Mouse (Mus musculus): ENCODE results near the gene Hspa1l. TPM values are rescaled to one million over a fixed set of nuclear protein-coding genes. Genes with fewer than 3 reads are reported as not detected.

Hspa1l gene
- polyA plus RNA-seq, 1 experiment from 2014 or later: 1.3 TPM

- H3K9ac ChIP-seq (replicated peaks; ENCODE audit: low read length): no peak overlapping the region
- H3K4me2 ChIP-seq (replicated peaks; ENCODE audit: low read depth, low read length): no peak overlapping the region
- H3K27ac ChIP-seq (ENCODE audit: low read length): no peak overlapping the region
- WGBS: 86% methylated on average over 8 of the region's 8 CpGs
- no peaks in the 10 kb centered on the region for H3K9me3 ChIP-seq (ENCODE audit: low read length)
- ATAC-seq (ENCODE audit: low FRiP score, low TSS enrichment): no peak
- H3K4me1 ChIP-seq (ENCODE audit: insufficient read depth, low read length): peaks cover 11% of the 10 kb centered on the region
- no peaks in the 10 kb centered on the region for H3K27me3 ChIP-seq (ENCODE audit: insufficient read depth, low read length)
- peaks cover 8% of the 10 kb centered on the region for H3K36me3 ChIP-seq (ENCODE audit: insufficient read depth, low read length)
- H3K4me3 ChIP-seq (ENCODE audit: low read length): no peak overlapping the region
These were observed 48.0 kb downstream of the Hspa1l start for GRCm38 (mm10) chr17:35020551-35020950.

GRCm38 (mm10) chr17:35021163-35021808 lies 48.8 kb downstream of the Hspa1l start:
- peak; percentile 62 for ATAC-seq (ENCODE audit: low FRiP score, low TSS enrichment)
- Histone ChIP-seq H3K9ac (replicated peaks; ENCODE audit: low read length) (no peak overlapping the region; the same call in 1 of the 2 replicates), H3K27ac (ENCODE audit: low read length) (peak overlapping the region; percentile 84), H3K4me1 (ENCODE audit: insufficient read depth, low read length) (peaks cover 17% of the 10 kb centered on the region), H3K36me3 (ENCODE audit: insufficient read depth, low read length) (peaks cover 1% of the 10 kb centered on the region; the same call in 1 of the 2 replicates), H3K4me2 (replicated peaks; ENCODE audit: low read depth, low read length) (peak overlapping the region; percentile 37), H3K27me3 (ENCODE audit: insufficient read depth, low read length) (no peaks in the 10 kb centered on the region), H3K9me3 (ENCODE audit: low read length) (no peaks in the 10 kb centered on the region), H3K4me3 (ENCODE audit: low read length) (no peak overlapping the region)
- 10% methylated on average over 17 of the region's 17 CpGs for WGBS

- no peaks in the 10 kb centered on the region for H3K9me3 ChIP-seq (ENCODE audit: low read length)
- no peaks in the 10 kb centered on the region for H3K36me3 ChIP-seq (ENCODE audit: insufficient read depth, low read length)
- H3K4me3 ChIP-seq (ENCODE audit: low read length): no peak overlapping the region
- H3K27me3 ChIP-seq (ENCODE audit: insufficient read depth, low read length): no peaks in the 10 kb centered on the region
- H3K4me1 ChIP-seq (ENCODE audit: insufficient read depth, low read length): peaks cover 20% of the 10 kb centered on the region
- 50% methylated on average over 6 of the region's 6 CpGs for whole genome bisulfite sequencing
- H3K4me2 ChIP-seq (replicated peaks; ENCODE audit: low read depth, low read length): peak overlapping the region; percentile 37; the same call in 1 of the 2 replicates
- no peak for ATAC-seq (ENCODE audit: low FRiP score, low TSS enrichment)
- H3K27ac ChIP-seq (ENCODE audit: low read length): peak overlapping the region; percentile 84
- peak overlapping the region; percentile 29; the same call in 1 of the 2 replicates for H3K9ac ChIP-seq (replicated peaks; ENCODE audit: low read length)
These were observed 49.5 kb downstream of the Hspa1l start for GRCm38 (mm10) chr17:35021842-35022477.

- H3K9me3 ChIP-seq (ENCODE audit: low read length): no peaks in the 10 kb centered on the region
- peak overlapping the region; percentile 55 for H3K27ac ChIP-seq (ENCODE audit: low read length)
- H3K4me2 ChIP-seq (replicated peaks; ENCODE audit: low read depth, low read length): no peak overlapping the region
- H3K36me3 ChIP-seq (ENCODE audit: insufficient read depth, low read length): no peaks in the 10 kb centered on the region
- H3K4me3 ChIP-seq (ENCODE audit: low read length): no peak overlapping the region
- ATAC-seq (ENCODE audit: low FRiP score, low TSS enrichment): no peak
- no peak overlapping the region for H3K9ac ChIP-seq (replicated peaks; ENCODE audit: low read length)
- H3K4me1 ChIP-seq (ENCODE audit: insufficient read depth, low read length): peaks cover 26% of the 10 kb centered on the region
- no peaks in the 10 kb centered on the region for H3K27me3 ChIP-seq (ENCODE audit: insufficient read depth, low read length)
- 91% methylated on average over 8 of the region's 8 CpGs for WGBS
These were observed 50.1 kb downstream of the Hspa1l start for GRCm38 (mm10) chr17:35022541-35023060.

- no peak overlapping the region for H3K27ac ChIP-seq (ENCODE audit: low read length)
- 78% methylated on average over 5 of the region's 5 CpGs for WGBS
These were observed 50.7 kb downstream of the Hspa1l start for GRCm38 (mm10) chr17:35023221-35023620.

GRCm38 (mm10) chr17:35023756-35024155 lies 51.3 kb downstream of the Hspa1l start:
- Histone ChIP-seq H3K9ac (replicated peaks; ENCODE audit: low read length) (peak overlapping the region; percentile 36; the same call in 1 of the 2 replicates), H3K4me3 (ENCODE audit: low read length) (no peak overlapping the region), H3K4me1 (ENCODE audit: insufficient read depth, low read length) (peaks cover 26% of the 10 kb centered on the region), H3K4me2 (replicated peaks; ENCODE audit: low read depth, low read length) (no peak overlapping the region), H3K27ac (ENCODE audit: low read length) (0 out of 2 replicates have a peak overlapping the region, but pooled peaks have one; percentile 42), H3K36me3 (ENCODE audit: insufficient read depth, low read length) (no peaks in the 10 kb centered on the region), H3K27me3 (ENCODE audit: insufficient read depth, low read length) (no peaks in the 10 kb centered on the region), H3K9me3 (ENCODE audit: low read length) (no peaks in the 10 kb centered on the region)
- WGBS: 60% methylated on average over 4 of the region's 4 CpGs
- no peak for ATAC-seq (ENCODE audit: low FRiP score, low TSS enrichment)

More at GRCm38 (mm10) chr17:35023221-35023620, 50.7 kb downstream of the Hspa1l start:
- H3K36me3 ChIP-seq (ENCODE audit: insufficient read depth, low read length): no peaks in the 10 kb centered on the region
- ATAC-seq (ENCODE audit: low FRiP score, low TSS enrichment): no peak
- no peak overlapping the region for H3K9ac ChIP-seq (replicated peaks; ENCODE audit: low read length)
- H3K4me2 ChIP-seq (replicated peaks; ENCODE audit: low read depth, low read length): no peak overlapping the region
- H3K4me1 ChIP-seq (ENCODE audit: insufficient read depth, low read length): peaks cover 26% of the 10 kb centered on the region
- no peaks in the 10 kb centered on the region for H3K9me3 ChIP-seq (ENCODE audit: low read length)
- H3K4me3 ChIP-seq (ENCODE audit: low read length): no peak overlapping the region
- no peaks in the 10 kb centered on the region for H3K27me3 ChIP-seq (ENCODE audit: insufficient read depth, low read length)

- H3K4me3 ChIP-seq (ENCODE audit: low read length): no peak overlapping the region
- no peaks in the 10 kb centered on the region for H3K36me3 ChIP-seq (ENCODE audit: insufficient read depth, low read length)
- H3K4me2 ChIP-seq (replicated peaks; ENCODE audit: low read depth, low read length): no peak overlapping the region
- 75% methylated on average over 12 of the region's 13 CpGs for WGBS
- H3K27ac ChIP-seq (ENCODE audit: low read length): 0 out of 2 replicates have a peak overlapping the region, but pooled peaks have one; percentile 42
- peak overlapping the region; percentile 36; the same call in 1 of the 2 replicates for H3K9ac ChIP-seq (replicated peaks; ENCODE audit: low read length)
- H3K9me3 ChIP-seq (ENCODE audit: low read length): no peaks in the 10 kb centered on the region
- H3K27me3 ChIP-seq (ENCODE audit: insufficient read depth, low read length): no peaks in the 10 kb centered on the region
- H3K4me1 ChIP-seq (ENCODE audit: insufficient read depth, low read length): peaks cover 26% of the 10 kb centered on the region
- no peak for ATAC-seq (ENCODE audit: low FRiP score, low TSS enrichment)
These were observed 51.8 kb downstream of the Hspa1l start for GRCm38 (mm10) chr17:35024261-35024660.

GRCm38 (mm10) chr17:35024691-35025488 lies 52.4 kb downstream of the Hspa1l start:
- Histone ChIP-seq H3K27me3 (ENCODE audit: insufficient read depth, low read length) (no peaks in the 10 kb centered on the region), H3K4me2 (replicated peaks; ENCODE audit: low read depth, low read length) (no peak overlapping the region), H3K4me1 (ENCODE audit: insufficient read depth, low read length) (peaks cover 30% of the 10 kb centered on the region), H3K4me3 (ENCODE audit: low read length) (no peak overlapping the region), H3K27ac (ENCODE audit: low read length) (no peak overlapping the region), H3K9ac (replicated peaks; ENCODE audit: low read length) (no peak overlapping the region), H3K9me3 (ENCODE audit: low read length) (no peaks in the 10 kb centered on the region), H3K36me3 (ENCODE audit: insufficient read depth, low read length) (no peaks in the 10 kb centered on the region)
- ATAC-seq (ENCODE audit: low FRiP score, low TSS enrichment): no peak
- WGBS: 69% methylated on average over 5 of the region's 10 CpGs

GRCm38 (mm10) chr17:35026206-35026605 lies 53.7 kb downstream of the Hspa1l start:
- no peak for ATAC-seq (ENCODE audit: low FRiP score, low TSS enrichment)
- Histone ChIP-seq H3K4me1 (ENCODE audit: insufficient read depth, low read length) (peaks cover 30% of the 10 kb centered on the region), H3K36me3 (ENCODE audit: insufficient read depth, low read length) (no peaks in the 10 kb centered on the region), H3K27ac (ENCODE audit: low read length) (no peak overlapping the region), H3K9ac (replicated peaks; ENCODE audit: low read length) (peak overlapping the region; percentile 7), H3K9me3 (ENCODE audit: low read length) (no peaks in the 10 kb centered on the region), H3K4me3 (ENCODE audit: low read length) (no peak overlapping the region), H3K4me2 (replicated peaks; ENCODE audit: low read depth, low read length) (no peak overlapping the region), H3K27me3 (ENCODE audit: insufficient read depth, low read length) (no peaks in the 10 kb centered on the region)
- whole genome bisulfite sequencing: 62% methylated on average over 5 of the region's 5 CpGs

Data from kidney, embryonic 16.5 days (tissue).